11 mouse cellular contexts compared by ENCODE assay signal in genomic region chrX:162554513-162554912, GRCm38 (mm10).
DNase-seq lines count a peak whose midpoint lies in the region; ATAC-seq and TF ChIP-seq lines count a peak whose summit lies in the region.
"Had no signal": no experiment of that assay in that cellular context is flagged by ENCODE, and none has a peak within 500 bp of the region (broad histone marks: within the 10 kb centered on the region; RNA-seq: fewer than 3 reads in every experiment).

No protein-coding gene starts in this region.

- H3K27ac ChIP-seq in kidney, postnatal 0 days, result no peak overlapping the region
- peak overlapping the region; percentile 23; the same call in 1 of the 2 replicates for H3K27ac ChIP-seq in neural tube, embryonic 15.5 days (replicated peaks)

- ATAC-seq in cerebellum, adult (ENCODE audit: insufficient number of reproducible peaks, low FRiP score, low TSS enrichment), result peak; percentile 66; the same call in 1 of the 2 replicates
- no peak for ATAC-seq in kidney, postnatal 0 days (replicated peaks; ENCODE audit: low FRiP score, low read depth)
- no peak for ATAC-seq in neural tube, embryonic 15.5 days (ENCODE audit: low FRiP score)
- ATAC-seq: inflammation-experienced regulatory T-cells, adult 6 months had no signal

- H3K4me2 ChIP-seq in kidney, postnatal 0 days (ENCODE audit: low read length), result no peak overlapping the region
- no peak overlapping the region for H3K4me2 ChIP-seq in neural tube, embryonic 15.5 days

- no peak overlapping the region for H3K4me3 ChIP-seq in kidney, postnatal 0 days (replicated peaks; ENCODE audit: low read depth, low read length)
- no peak overlapping the region for H3K4me3 ChIP-seq in neural tube, embryonic 15.5 days (replicated peaks)
- H3K4me3 ChIP-seq: megakaryocyte, embryonic 14.5 days had no signal

- WGBS in kidney, postnatal 0 days, result 70% methylated on average over 3 of the region's 3 CpGs
- 55% methylated on average over 3 of the region's 3 CpGs for WGBS in neural tube, embryonic 15.5 days

- DNase-seq in cerebellum, postnatal 4 days (ENCODE audit: low spot score in 2 of 2), result no peak
- peak; percentile 31 for DNase-seq in kidney, postnatal 0 days (ENCODE audit: low spot score)
- no peak for DNase-seq in kidney, postnatal 10 days
- DNase-seq in neural tube, embryonic 10.5 days (ENCODE audit: extremely low spot score, low spot score), result no peak
- peak; percentile 41 for DNase-seq in telencephalon, adult 2 months (ENCODE audit: low read depth, low spot score)
- no peak for DNase-seq in adrenal gland, adult 18-20 months (ENCODE audit: low spot score in 2 of 2)
- DNase-seq: left cerebral cortex, postnatal 4 days had no signal

- H3K9ac ChIP-seq in kidney, postnatal 0 days (ENCODE audit: low read depth, low read length), result no peak overlapping the region
- no peak overlapping the region for H3K9ac ChIP-seq in neural tube, embryonic 15.5 days (replicated peaks)

- no peaks in the 10 kb centered on the region for H3K4me1 ChIP-seq in kidney, postnatal 0 days (replicated peaks; ENCODE audit: insufficient read depth, low read length)
- H3K4me1 ChIP-seq in neural tube, embryonic 15.5 days, result 0 out of 2 replicates have a peak, but pooled peaks cover 4% of the 10 kb centered on the region
- H3K4me1 ChIP-seq: megakaryocyte, embryonic 14.5 days had no signal

- H3K27me3 ChIP-seq in kidney, postnatal 0 days (ENCODE audit: insufficient read depth, low read length), result no peaks in the 10 kb centered on the region
- peaks cover 14% of the 10 kb centered on the region; the same call in 1 of the 2 replicates for H3K27me3 ChIP-seq in neural tube, embryonic 15.5 days (replicated peaks)

- no peak for TF ChIP-seq CTCF in kidney, postnatal 0 days (IDR thresholded peaks at IDR 0.05; ENCODE audit: low read depth)

- H3K9me3 ChIP-seq in kidney, postnatal 0 days (replicated peaks; ENCODE audit: low read length), result no peaks in the 10 kb centered on the region
- H3K9me3 ChIP-seq in neural tube, embryonic 15.5 days (replicated peaks), result no peaks in the 10 kb centered on the region
- H3K9me3 ChIP-seq: megakaryocyte, embryonic 14.5 days had no signal

- no peaks in the 10 kb centered on the region for H3K36me3 ChIP-seq in kidney, postnatal 0 days (ENCODE audit: insufficient read depth, low read length)
- no peaks in the 10 kb centered on the region for H3K36me3 ChIP-seq in neural tube, embryonic 15.5 days

Comparison
In these comparisons a context has a peak if more than half of its experiments do, and no peak if none do; other contexts are left out.
1. DNase-seq: peak in kidney, postnatal 0 days (single experiment) and telencephalon, adult 2 months (single experiment); none in cerebellum, postnatal 4 days (0 of 2), kidney, postnatal 10 days (single experiment), neural tube, embryonic 10.5 days (single experiment) and adrenal gland, adult 18-20 months (0 of 2).